Mouse (Mus musculus) liver, embryonic 16.5 days (tissue): Measurements from ENCODE around the gene Ank. TPM values are rescaled to one million over a fixed set of nuclear protein-coding genes. Genes with fewer than 3 reads are reported as not detected.

Experiments used
- ATAC-seq: fragments of 200-750 bp; cut with Nextera tagmentation; 2 replicates; pipeline ENCODE4 v1.8.0; 2017; ENCODE audit warnings: low read depth, mild to moderate bottlenecking, moderate number of reproducible peaks, moderate library complexity
- H3K27ac ChIP-seq: fragments of 300-500 bp; sonication (generic); 2 replicates; pipeline ENCODE4 v1.5.1; 2014; ENCODE audit warnings: mild to moderate bottlenecking, low read length
- H3K27me3 ChIP-seq: fragments of 300-500 bp; sonication (generic); 2 replicates; pipeline ENCODE4 v1.6.1; 2014; ENCODE audit warnings: low read depth, low read length, mixed read lengths; ENCODE audit not compliant: control insufficient read depth, insufficient read depth
- H3K36me3 ChIP-seq: fragments of 300-500 bp; sonication (generic); 2 replicates; pipeline ENCODE4 v1.6.1; 2014; ENCODE audit warnings: mild to moderate bottlenecking; ENCODE audit not compliant: control insufficient read depth, insufficient read depth
- H3K4me1 ChIP-seq: fragments of 300-500 bp; sonication (generic); 2 replicates; pipeline ENCODE4 v1.6.1; 2014; ENCODE audit warnings: low read depth, low read length, mixed read lengths; ENCODE audit not compliant: control insufficient read depth
- H3K4me2 ChIP-seq: fragments of 300-500 bp; sonication (generic); 2 replicates; pipeline ENCODE4 v1.6.1; 2014; ENCODE audit warnings: low read depth, low read length, mixed read lengths
- H3K4me3 ChIP-seq: fragments of 300-500 bp; sonication (generic); 2 replicates; pipeline ENCODE4 v1.5.1; 2014; ENCODE audit warnings: low read depth, mild to moderate bottlenecking, low read length
- H3K9ac ChIP-seq: fragments of 300-500 bp; sonication (generic); 2 replicates; pipeline ENCODE4 v1.6.1; 2014; ENCODE audit warnings: low read depth, low read length
- H3K9me3 ChIP-seq: fragments of 300-500 bp; sonication (generic); replicated peaks from 2 replicates; pipeline ENCODE4 v1.6.1; 2016; ENCODE audit warnings: low read length; ENCODE audit not compliant: control insufficient read depth
- WGBS: fragments of 180-500 bp; shearing (Covaris S2); extraction: QIAGEN DNeasy Blood & Tissue Kit; methylation state at CpG from one replicate; pipeline ENCODE4 v1.1.7; 2014; ENCODE audit not compliant: insufficient replicate concordance; 5-methylcytosine and 5-hydroxymethylcytosine counted together
- polyA plus RNA-seq: library from polyadenylated mRNA; unstranded; fragments of >200 nt; fragmentation: Nextera tagmentation; extraction: Ambion mirVana; gene quantifications from 2 replicates; pipeline ENCODE4 v1.2.1, GENCODE M21; 2015

Gene Ank
- polyA plus RNA-seq, 1 experiment from 2014 or later = 6.6 TPM

DNA sequence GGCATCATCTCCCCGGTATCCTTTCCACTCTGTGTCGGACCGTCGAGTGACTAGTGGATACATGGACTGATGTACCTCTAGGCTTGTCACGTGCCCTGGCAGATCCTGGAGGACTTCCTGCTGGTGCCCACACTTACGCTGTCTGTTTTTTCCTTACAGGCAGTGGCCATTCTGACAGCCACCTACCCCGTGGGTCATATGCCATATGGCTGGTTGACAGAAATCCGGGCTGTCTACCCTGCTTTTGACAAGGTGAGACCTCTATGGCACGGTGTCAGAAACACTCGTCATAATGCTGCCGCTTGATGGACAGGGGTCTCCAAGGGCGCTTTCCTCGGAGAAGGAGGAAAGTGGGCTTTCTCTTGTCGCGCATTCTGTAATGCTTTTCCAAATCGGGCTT is 100.9 kb downstream of the Ank start:
- Histone ChIP-seq H3K4me3 (no peak overlapping the region), H3K36me3 (peaks cover 5% of the 10 kb centered on the region), H3K27ac (no peak overlapping the region), H3K27me3 (no peaks in the 10 kb centered on the region), H3K4me2 (no peak overlapping the region), H3K9ac (no peak overlapping the region), H3K9me3 (no peaks in the 10 kb centered on the region), H3K4me1 (no peaks in the 10 kb centered on the region)
- ATAC-seq = no peak
- 90% methylated on average over 16 of the region's 16 CpGs for WGBS

DNA sequence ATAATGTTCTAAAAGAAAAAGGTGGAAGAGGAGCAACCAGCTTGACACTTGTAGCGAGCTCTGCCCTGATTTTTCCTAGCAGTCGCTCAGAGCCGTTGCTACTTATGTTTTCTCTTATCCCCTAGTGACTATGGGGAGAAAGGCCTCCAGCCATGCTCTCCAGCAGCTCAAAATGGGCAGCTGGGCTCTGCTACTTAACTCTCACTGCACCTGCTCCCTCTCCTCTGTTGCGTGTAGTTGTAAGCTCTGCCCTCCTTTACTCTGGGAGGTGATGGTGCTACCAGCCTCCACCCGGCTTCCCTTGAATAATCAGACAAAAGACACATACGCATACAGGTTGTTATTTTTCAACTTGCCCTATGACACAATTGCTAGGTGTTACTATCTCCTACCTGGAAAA is 101.9 kb downstream of the Ank start:
- no peak overlapping the region for H3K9ac ChIP-seq
- ATAC-seq = no peak
- no peak overlapping the region for H3K4me3 ChIP-seq
- peaks cover 11% of the 10 kb centered on the region for H3K36me3 ChIP-seq
- no peak overlapping the region for H3K4me2 ChIP-seq
- 88% methylated on average over 6 of the region's 6 CpGs for WGBS
- H3K9me3 ChIP-seq = no peaks in the 10 kb centered on the region
- H3K27me3 ChIP-seq = no peaks in the 10 kb centered on the region
- no peak overlapping the region for H3K27ac ChIP-seq
- no peaks in the 10 kb centered on the region for H3K4me1 ChIP-seq

DNA sequence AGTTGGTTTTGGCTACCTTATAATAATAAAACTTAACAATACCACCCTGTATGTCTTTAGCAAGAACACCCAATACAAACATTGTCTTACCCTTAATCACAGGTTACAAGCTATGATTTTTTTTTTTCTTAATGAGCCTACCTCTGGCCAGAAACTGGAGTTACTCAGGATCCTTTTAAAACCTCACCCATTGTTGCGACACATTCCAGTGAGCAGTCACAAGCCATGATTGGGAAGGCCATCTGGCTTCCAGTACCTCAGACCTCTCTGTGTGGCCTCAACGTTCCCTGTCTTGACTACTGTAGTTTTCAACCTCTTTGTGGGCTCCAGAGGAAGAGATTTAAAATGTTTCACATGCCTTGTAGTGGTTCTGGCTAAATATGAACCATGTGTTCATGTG is 103.4 kb downstream of the Ank start:
- peaks cover 11% of the 10 kb centered on the region for H3K36me3 ChIP-seq
- no peak for ATAC-seq
- H3K27ac ChIP-seq = no peak overlapping the region
- no peak overlapping the region for H3K4me2 ChIP-seq
- no peaks in the 10 kb centered on the region for H3K9me3 ChIP-seq
- H3K9ac ChIP-seq = no peak overlapping the region
- WGBS = 62% methylated on average over 2 of the region's 2 CpGs
- no peak overlapping the region for H3K4me3 ChIP-seq
- no peaks in the 10 kb centered on the region for H3K27me3 ChIP-seq
- no peaks in the 10 kb centered on the region for H3K4me1 ChIP-seq

DNA sequence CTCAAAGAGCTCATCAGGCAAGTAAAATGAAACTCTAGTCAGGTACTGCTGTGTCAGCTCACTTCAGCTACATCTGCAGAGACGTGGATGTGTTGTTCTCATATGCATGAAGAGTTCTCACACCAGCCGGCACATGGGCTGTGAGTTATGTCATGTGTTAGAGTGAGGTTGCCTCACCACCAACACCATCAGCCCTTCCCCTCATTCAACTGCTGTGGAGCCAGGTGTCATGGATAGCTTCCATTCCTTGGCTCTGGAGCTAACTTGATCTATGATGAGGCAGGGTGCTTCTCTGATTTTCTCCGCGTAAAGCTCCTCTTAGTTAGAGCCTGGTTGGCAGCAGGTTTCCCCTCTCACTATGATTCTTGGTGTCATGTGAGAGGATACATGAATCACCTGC is 103.9 kb downstream of the Ank start:
- no peak for ATAC-seq
- H3K4me2 ChIP-seq = no peak overlapping the region
- H3K9ac ChIP-seq = no peak overlapping the region
- no peaks in the 10 kb centered on the region for H3K9me3 ChIP-seq
- no peaks in the 10 kb centered on the region for H3K4me1 ChIP-seq
- no peaks in the 10 kb centered on the region for H3K27me3 ChIP-seq
- H3K27ac ChIP-seq = no peak overlapping the region
- peaks cover 11% of the 10 kb centered on the region for H3K36me3 ChIP-seq
- WGBS = 89% methylated on average over 4 of the region's 4 CpGs
- no peak overlapping the region for H3K4me3 ChIP-seq

DNA sequence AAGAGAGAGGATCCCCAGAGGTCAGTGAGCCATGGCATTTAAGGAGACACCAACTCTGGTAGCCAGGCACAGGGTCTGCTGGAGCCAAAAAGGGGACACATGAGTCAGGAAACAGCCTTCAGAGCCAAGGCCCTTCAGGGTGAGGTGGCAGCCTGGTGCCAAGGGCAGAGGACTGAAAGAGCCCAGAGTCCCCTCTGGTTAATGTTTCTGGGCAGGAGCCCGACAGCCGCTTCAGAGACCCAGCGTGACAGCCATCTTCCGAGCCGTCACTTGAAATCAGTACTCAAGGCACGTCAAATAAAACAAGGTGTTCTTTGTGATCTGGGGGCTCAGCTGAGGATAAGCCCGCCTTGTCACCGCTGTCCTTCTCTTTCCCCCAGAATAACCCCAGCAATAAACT is 104.7 kb downstream of the Ank start:
- Histone ChIP-seq H3K4me1 (no peaks in the 10 kb centered on the region), H3K9ac (no peak overlapping the region), H3K4me2 (no peak overlapping the region), H3K4me3 (no peak overlapping the region), H3K9me3 (no peaks in the 10 kb centered on the region), H3K27ac (no peak overlapping the region), H3K36me3 (peaks cover 11% of the 10 kb centered on the region), H3K27me3 (no peaks in the 10 kb centered on the region)
- 91% methylated on average over 8 of the region's 8 CpGs for WGBS
- ATAC-seq = no peak

DNA sequence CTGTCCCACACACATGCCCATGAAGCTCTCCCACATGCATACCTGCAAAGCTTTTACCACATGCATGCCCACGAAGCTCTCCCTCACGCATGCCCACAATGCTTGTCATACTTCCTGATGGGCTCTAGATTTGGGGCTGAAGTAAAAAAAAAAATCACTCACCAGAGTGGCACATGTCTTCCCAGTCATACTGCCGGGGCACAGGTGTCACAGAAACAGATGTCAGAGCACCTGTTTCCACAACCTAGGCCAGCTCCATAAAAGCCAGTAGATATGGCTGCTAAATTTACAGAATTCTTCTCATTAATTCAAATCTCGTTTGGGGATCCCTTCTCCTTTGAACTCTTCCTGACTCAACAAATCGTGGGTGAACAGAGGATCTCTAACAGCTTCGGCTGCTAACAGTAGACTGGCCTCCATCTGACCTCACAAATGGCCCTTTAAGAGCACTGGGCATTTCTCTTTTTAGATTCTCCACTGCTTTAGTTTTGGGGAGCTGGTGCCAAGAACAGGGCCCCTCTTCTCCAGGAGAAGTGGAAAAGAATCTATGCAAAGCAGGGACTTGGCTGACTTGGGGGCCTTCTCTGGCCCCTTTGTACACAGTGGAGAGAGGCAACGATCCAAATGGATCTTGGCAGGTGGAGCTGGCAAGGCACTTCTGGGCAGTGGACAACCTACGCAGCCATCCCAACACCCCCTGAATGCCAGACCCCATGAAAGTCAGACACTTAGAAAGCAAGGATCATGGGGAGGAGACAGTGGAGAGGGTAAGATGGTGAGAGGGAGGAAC is 108.7 kb downstream of the Ank start:
- Histone ChIP-seq H3K27me3 (no peaks in the 10 kb centered on the region), H3K4me1 (no peaks in the 10 kb centered on the region), H3K9me3 (no peaks in the 10 kb centered on the region), H3K27ac (no peak overlapping the region), H3K4me2 (no peak overlapping the region), H3K4me3 (no peak overlapping the region), H3K36me3 (peaks cover 11% of the 10 kb centered on the region), H3K9ac (no peak overlapping the region)
- 71% methylated on average over 8 of the region's 8 CpGs for WGBS
- no peak for ATAC-seq

DNA sequence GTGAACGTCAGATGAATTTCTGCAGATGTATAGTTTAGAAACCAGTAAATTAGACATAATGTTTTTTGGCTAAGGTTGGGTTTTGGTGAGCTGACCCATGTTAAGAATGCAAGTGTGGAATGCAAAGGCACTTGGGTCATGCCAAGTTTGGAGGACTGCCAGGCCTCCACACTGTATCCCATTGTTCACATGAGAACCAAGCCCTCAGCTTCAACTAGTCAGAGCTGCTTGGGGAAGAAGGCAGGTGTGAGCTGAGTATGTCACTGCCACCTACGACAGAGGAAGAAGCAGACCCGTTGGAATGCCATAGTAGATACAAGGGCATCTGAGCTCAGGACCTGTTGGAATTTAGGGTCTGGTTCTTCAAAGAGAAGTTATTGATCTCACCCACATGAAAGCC is 109.5 kb downstream of the Ank start:
- H3K36me3 ChIP-seq = peaks cover 11% of the 10 kb centered on the region
- no peaks in the 10 kb centered on the region for H3K9me3 ChIP-seq
- no peak overlapping the region for H3K9ac ChIP-seq
- no peaks in the 10 kb centered on the region for H3K4me1 ChIP-seq
- no peak overlapping the region for H3K27ac ChIP-seq
- no peak overlapping the region for H3K4me3 ChIP-seq
- WGBS = 70% methylated on average over 3 of the region's 3 CpGs
- H3K4me2 ChIP-seq = no peak overlapping the region
- no peak for ATAC-seq
- H3K27me3 ChIP-seq = no peaks in the 10 kb centered on the region

DNA sequence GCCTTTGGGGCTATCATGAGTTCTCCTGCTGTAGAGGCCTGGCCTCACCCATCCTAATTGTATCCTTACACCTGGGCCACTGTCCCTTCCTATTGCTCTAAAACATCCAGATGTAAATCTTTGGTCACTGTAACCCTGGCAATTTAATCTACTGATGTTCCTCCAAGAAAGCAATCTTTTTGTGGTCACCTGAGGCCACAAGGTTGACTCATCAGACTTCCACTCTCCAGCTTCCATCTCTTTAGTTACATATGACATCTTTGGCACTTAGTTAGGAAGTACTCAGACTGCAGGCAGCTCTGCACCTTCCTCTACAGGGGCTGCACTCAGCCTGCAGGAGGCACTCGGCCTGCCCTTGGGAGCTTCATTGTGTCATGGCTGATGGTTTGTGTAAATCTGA is 110.4 kb downstream of the Ank start:
- Histone ChIP-seq H3K36me3 (peaks cover 7% of the 10 kb centered on the region; the same call in 1 of the 2 replicates), H3K9ac (no peak overlapping the region), H3K4me3 (no peak overlapping the region), H3K4me1 (no peaks in the 10 kb centered on the region), H3K9me3 (no peaks in the 10 kb centered on the region), H3K27ac (no peak overlapping the region), H3K4me2 (no peak overlapping the region), H3K27me3 (no peaks in the 10 kb centered on the region)
- no peak for ATAC-seq
- WGBS = 73% methylated on average over 1 of the region's 1 CpGs

DNA sequence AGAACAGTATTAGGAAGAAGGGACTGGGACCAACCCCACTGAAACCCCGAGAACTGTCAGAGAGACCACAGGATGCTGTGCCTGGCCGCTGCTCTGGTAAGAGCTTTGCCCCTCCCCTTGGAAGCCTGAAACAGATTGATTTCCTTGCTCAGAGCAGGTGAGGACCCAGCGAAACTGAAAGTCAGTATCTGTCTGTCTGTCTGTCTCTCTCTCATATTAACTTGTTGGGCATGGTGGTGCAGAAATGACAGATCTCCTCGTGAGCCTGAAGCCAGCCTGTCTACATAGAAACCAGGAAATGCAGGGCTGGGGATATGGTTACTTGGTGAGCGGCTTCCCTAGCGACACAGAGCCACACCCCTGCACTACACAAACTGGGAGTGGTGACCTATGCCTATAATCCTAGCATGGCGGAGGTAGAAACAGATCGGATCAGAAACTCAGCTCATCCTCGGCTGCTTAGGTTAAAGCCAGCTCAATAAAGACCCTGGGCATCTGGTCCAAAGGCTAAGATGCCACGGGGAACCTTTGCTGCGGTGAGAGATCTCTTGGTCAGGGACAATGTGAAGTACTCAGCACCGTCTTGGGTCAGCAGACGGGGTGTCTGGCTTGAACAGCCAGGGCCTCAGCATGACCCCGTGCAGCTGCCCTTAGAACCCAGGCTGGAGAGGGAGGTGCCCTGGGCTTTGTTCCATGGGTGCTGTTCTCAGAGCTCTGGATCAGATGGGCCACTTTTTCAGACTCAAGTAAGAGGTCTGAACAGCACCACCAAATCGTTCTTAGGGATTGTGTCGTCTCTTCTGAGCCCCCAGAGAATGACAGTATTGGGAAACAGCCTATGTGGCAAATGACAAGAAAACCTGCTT is 111.7 kb downstream of the Ank start:
- H3K4me3 ChIP-seq = no peak overlapping the region
- H3K27me3 ChIP-seq = no peaks in the 10 kb centered on the region
- WGBS = 78% methylated on average over 16 of the region's 16 CpGs
- H3K4me1 ChIP-seq = no peaks in the 10 kb centered on the region
- H3K36me3 ChIP-seq = peaks cover 4% of the 10 kb centered on the region; the same call in 1 of the 2 replicates
- H3K9ac ChIP-seq = no peak overlapping the region
- no peaks in the 10 kb centered on the region for H3K9me3 ChIP-seq
- H3K4me2 ChIP-seq = no peak overlapping the region
- no peak for ATAC-seq
- H3K27ac ChIP-seq = no peak overlapping the region
